Mouse (Mus musculus) heart, embryonic 16.5 days (tissue): ENCODE results near the gene Lama4. TPM values are rescaled to one million over a fixed set of nuclear protein-coding genes. Genes with fewer than 3 reads are reported as not detected.
A peak's percentile ranks its signal among the peaks of the same experiment; 100 is the strongest.

Experiments
- ATAC-seq: fragments of 200-750 bp; cut with Nextera tagmentation; replicated peaks from 2 replicates; pipeline ENCODE4 v1.8.0; 2017; ENCODE audit warnings: moderate number of reproducible peaks; ENCODE audit not compliant: insufficient read depth, low FRiP score; ENCODE audit errors: extremely low read depth
- H3K27ac ChIP-seq: fragments of 300-500 bp; sonication (generic); 2 replicates; pipeline ENCODE4 v1.5.1; 2014; ENCODE audit warnings: mild to moderate bottlenecking, low read length, control low read depth, moderate library complexity
- H3K27me3 ChIP-seq: fragments of 300-500 bp; sonication (generic); 2 replicates; pipeline ENCODE4 v1.6.1; 2014; ENCODE audit warnings: low read length, mixed read lengths; ENCODE audit not compliant: control insufficient read depth, insufficient read depth
- H3K36me3 ChIP-seq: fragments of 300-500 bp; sonication (generic); 2 replicates; pipeline ENCODE4 v1.6.1; 2014; ENCODE audit not compliant: control insufficient read depth, insufficient read depth
- H3K4me1 ChIP-seq: fragments of 300-500 bp; sonication (generic); 2 replicates; pipeline ENCODE4 v1.6.1; 2014; ENCODE audit warnings: low read length, mixed read lengths; ENCODE audit not compliant: control insufficient read depth, insufficient read depth
- H3K4me2 ChIP-seq: fragments of 300-500 bp; sonication (generic); 2 replicates; pipeline ENCODE4 v1.6.1; 2014; ENCODE audit warnings: low read depth, mild to moderate bottlenecking, control low read depth, low read length
- H3K4me3 ChIP-seq: fragments of 300-500 bp; sonication (generic); 2 replicates; pipeline ENCODE4 v1.5.1; 2014; ENCODE audit warnings: mild to moderate bottlenecking, control low read depth, low read length
- H3K9ac ChIP-seq: fragments of 300-500 bp; sonication (generic); 2 replicates; pipeline ENCODE4 v1.6.1; 2014; ENCODE audit warnings: low read length, control low read depth
- H3K9me3 ChIP-seq: fragments of 300-500 bp; sonication (generic); replicated peaks from 2 replicates; pipeline ENCODE4 v1.6.1; 2016; ENCODE audit warnings: low read length; ENCODE audit not compliant: control insufficient read depth
- WGBS: fragments of 180-500 bp; shearing (Covaris S2); extraction: QIAGEN DNeasy Blood & Tissue Kit; methylation state at CpG from one replicate; pipeline ENCODE4 v1.1.7; 2014; 5-methylcytosine and 5-hydroxymethylcytosine counted together
- polyA plus RNA-seq: library from polyadenylated mRNA; unstranded; fragments of >200 nt; fragmentation: Nextera tagmentation; extraction: Ambion mirVana; gene quantifications from 2 replicates; pipeline ENCODE4 v1.2.1, GENCODE M21; 2015

Gene Lama4
- polyA plus RNA-seq, 1 experiment from 2014 or later: 105 TPM

- Histone ChIP-seq H3K27ac (no peak overlapping the region), H3K9me3 (no peaks in the 10 kb centered on the region), H3K4me3 (no peak overlapping the region), H3K4me1 (peaks cover 6% of the 10 kb centered on the region; the same call in 1 of the 2 replicates), H3K27me3 (no peaks in the 10 kb centered on the region), H3K4me2 (no peak overlapping the region), H3K9ac (no peak overlapping the region), H3K36me3 (peaks cover 28% of the 10 kb centered on the region)
- no peak for ATAC-seq
Measured at GRCm38 (mm10) chr10:39003520-39003919, 38.2 kb downstream of the Lama4 start.

GRCm38 (mm10) chr10:39005494-39005893 is 40.2 kb downstream of the Lama4 start:
- Histone ChIP-seq H3K36me3 (peaks cover 29% of the 10 kb centered on the region), H3K4me3 (no peak overlapping the region), H3K9ac (no peak overlapping the region), H3K27me3 (no peaks in the 10 kb centered on the region), H3K9me3 (no peaks in the 10 kb centered on the region), H3K4me2 (no peak overlapping the region), H3K4me1 (peaks cover 6% of the 10 kb centered on the region; the same call in 1 of the 2 replicates), H3K27ac (peak overlapping the region; percentile 32)
- WGBS: 74% methylated on average over 8 of the region's 8 CpGs
- peak; percentile 69 for ATAC-seq

- peaks cover 38% of the 10 kb centered on the region for H3K36me3 ChIP-seq
Measured at GRCm38 (mm10) chr10:39006433-39007105, 41.3 kb downstream of the Lama4 start.

DNA sequence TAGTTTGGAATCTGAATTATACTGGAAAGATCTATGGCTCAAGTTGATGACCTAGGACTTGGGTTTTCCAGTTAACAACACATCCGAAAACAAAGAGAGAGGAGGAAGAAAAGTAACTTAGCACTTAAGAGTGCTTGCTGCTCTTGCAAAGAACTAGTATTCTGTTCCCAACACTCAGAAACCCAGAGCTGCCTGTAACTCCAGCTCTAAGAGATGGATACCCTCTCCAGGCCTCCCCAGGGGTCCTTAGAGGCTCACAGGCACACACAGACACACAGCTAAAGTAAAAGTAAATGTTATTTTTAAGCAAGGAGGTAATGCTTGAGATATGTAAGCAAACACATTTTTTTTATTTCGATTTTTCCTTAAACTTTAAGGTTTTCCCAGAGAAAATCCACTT is 49.5 kb downstream of the Lama4 start:
- Histone ChIP-seq H3K4me2 (no peak overlapping the region), H3K4me3 (no peak overlapping the region), H3K9ac (no peak overlapping the region), H3K36me3 (peaks cover 35% of the 10 kb centered on the region), H3K27me3 (no peaks in the 10 kb centered on the region), H3K9me3 (no peaks in the 10 kb centered on the region), H3K27ac (no peak overlapping the region), H3K4me1 (no peaks in the 10 kb centered on the region)
- ATAC-seq: no peak
- WGBS: 86% methylated on average over 2 of the region's 2 CpGs

More at GRCm38 (mm10) chr10:39006433-39007105, 41.3 kb downstream of the Lama4 start:
- WGBS: 70% methylated on average over 4 of the region's 4 CpGs
- Histone ChIP-seq H3K4me2 (no peak overlapping the region), H3K27ac (0 out of 2 replicates have a peak overlapping the region, but pooled peaks have one; percentile 20), H3K27me3 (no peaks in the 10 kb centered on the region), H3K4me3 (no peak overlapping the region), H3K9ac (no peak overlapping the region), H3K9me3 (no peaks in the 10 kb centered on the region), H3K4me1 (peaks cover 2% of the 10 kb centered on the region; the same call in 1 of the 2 replicates)
- no peak for ATAC-seq

DNA sequence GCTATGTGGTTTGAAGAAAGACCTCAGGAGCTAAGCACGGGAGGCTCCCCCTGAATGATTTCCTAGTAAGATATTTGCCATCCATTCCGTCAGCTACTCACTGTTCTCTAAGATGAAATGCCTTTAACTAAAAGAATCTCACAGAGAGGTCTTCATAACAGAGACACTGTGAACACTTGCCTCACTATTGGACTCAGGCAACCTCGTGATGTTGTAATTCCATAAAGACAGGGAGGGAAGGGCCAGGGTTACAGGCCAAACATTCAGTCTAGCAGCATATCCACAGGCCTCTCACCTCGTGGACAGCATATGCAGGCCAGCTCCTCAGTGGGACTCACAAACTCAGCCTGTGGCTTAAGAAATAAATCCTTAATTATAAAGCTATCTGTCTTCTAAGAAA is 52.7 kb downstream of the Lama4 start:
- Histone ChIP-seq H3K9ac (no peak overlapping the region), H3K9me3 (no peaks in the 10 kb centered on the region), H3K36me3 (peaks cover 25% of the 10 kb centered on the region), H3K27ac (no peak overlapping the region), H3K4me1 (no peaks in the 10 kb centered on the region), H3K4me2 (no peak overlapping the region), H3K27me3 (no peaks in the 10 kb centered on the region), H3K4me3 (no peak overlapping the region)
- ATAC-seq: no peak
- 77% methylated on average over 4 of the region's 4 CpGs for WGBS

DNA sequence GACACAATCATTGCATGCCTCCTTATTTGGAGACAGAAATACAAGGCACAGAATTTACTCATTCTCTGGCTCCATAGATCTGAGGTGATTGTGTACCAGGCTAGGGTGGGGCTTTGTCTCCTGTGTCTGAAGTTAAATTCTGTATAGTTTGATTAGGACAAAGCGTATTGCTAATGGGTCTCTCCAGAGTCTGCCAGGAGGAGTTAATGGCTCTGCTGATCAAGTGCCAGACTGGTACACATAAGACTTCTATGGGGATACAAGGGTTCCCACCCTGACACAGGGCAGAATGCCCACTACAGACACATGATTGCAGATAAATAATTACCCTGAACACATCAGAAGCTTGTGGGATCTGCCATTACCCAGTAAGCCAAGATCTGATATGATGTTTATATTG is 53.3 kb downstream of the Lama4 start:
- peaks cover 19% of the 10 kb centered on the region for H3K36me3 ChIP-seq

DNA sequence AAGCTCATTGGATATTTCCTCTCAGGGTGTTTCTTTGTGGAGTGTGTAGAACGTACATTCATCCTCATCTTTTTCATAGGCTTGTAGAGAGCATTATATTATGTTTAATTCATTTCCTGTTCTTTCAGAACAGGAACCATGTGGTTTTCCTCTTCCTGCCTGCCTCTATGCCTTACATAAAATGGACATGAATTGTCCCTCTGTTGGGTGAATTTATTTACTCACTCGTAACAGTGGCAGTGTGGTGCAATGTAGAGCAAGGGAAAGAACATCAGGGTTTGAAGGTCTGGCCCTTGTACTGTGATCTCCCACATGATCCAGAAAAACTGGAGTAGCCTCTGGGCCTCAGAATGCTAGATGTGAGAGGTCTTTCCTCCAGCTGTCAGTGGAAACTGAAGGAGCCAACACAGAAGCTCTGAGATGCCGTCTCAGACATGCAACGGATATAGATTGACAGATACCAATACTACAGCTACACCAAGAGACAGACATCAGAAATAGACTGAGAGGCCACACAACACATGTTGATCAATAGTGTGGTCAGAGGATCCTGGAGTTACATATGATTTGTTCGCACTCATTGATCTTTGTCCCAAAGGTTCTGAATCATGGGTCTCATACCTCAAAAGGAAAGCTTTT is 58.4 kb downstream of the Lama4 start:
- Histone ChIP-seq H3K4me1 (no peaks in the 10 kb centered on the region), H3K36me3 (peaks cover 31% of the 10 kb centered on the region), H3K9ac (no peak overlapping the region), H3K9me3 (no peaks in the 10 kb centered on the region), H3K27ac (no peak overlapping the region), H3K4me2 (no peak overlapping the region), H3K4me3 (no peak overlapping the region), H3K27me3 (no peaks in the 10 kb centered on the region)
- ATAC-seq: no peak
- WGBS: 79% methylated on average over 5 of the region's 5 CpGs

More for the DNA sequence above, 53.3 kb downstream of the Lama4 start:
- WGBS: 82% methylated on average over 1 of the region's 1 CpGs
- no peak for ATAC-seq
- Histone ChIP-seq H3K9me3 (no peaks in the 10 kb centered on the region), H3K9ac (no peak overlapping the region), H3K27ac (no peak overlapping the region), H3K4me1 (no peaks in the 10 kb centered on the region), H3K27me3 (no peaks in the 10 kb centered on the region), H3K4me3 (no peak overlapping the region), H3K4me2 (no peak overlapping the region)

- Histone ChIP-seq H3K4me2 (no peak overlapping the region), H3K27me3 (no peaks in the 10 kb centered on the region), H3K36me3 (peaks cover 54% of the 10 kb centered on the region), H3K4me1 (no peaks in the 10 kb centered on the region), H3K4me3 (no peak overlapping the region), H3K27ac (no peak overlapping the region), H3K9me3 (no peaks in the 10 kb centered on the region), H3K9ac (no peak overlapping the region)
- WGBS: 90% methylated on average over 8 of the region's 8 CpGs
- ATAC-seq: no peak
Measured at GRCm38 (mm10) chr10:39026529-39026928, 61.2 kb downstream of the Lama4 start.

GRCm38 (mm10) chr10:39027058-39027457 is 61.7 kb downstream of the Lama4 start:
- H3K9me3 ChIP-seq: no peaks in the 10 kb centered on the region
- no peaks in the 10 kb centered on the region for H3K4me1 ChIP-seq
- no peaks in the 10 kb centered on the region for H3K27me3 ChIP-seq
- no peak overlapping the region for H3K4me3 ChIP-seq
- no peak overlapping the region for H3K9ac ChIP-seq
- WGBS: 67% methylated on average over 5 of the region's 5 CpGs
- H3K27ac ChIP-seq: no peak overlapping the region
- no peak for ATAC-seq
- no peak overlapping the region for H3K4me2 ChIP-seq
- peaks cover 58% of the 10 kb centered on the region for H3K36me3 ChIP-seq
